Mouse (Mus musculus): ENCODE measurements at regions not wholly inside any gene's neighbourhood (a gene's known extent, or its start where the extent isn't known, plus 50 kb on each side); places are given as distances from the start of the nearest gene placed in this dataset.

GRCm38 (mm10) chr13:44151526-44151925, 367.0 kb downstream of the Cd83 start:
- Histone ChIP-seq H3K4me3 (ENCODE audit: insufficient read depth, low read length) (no peak overlapping the region), H3K27ac (ENCODE audit: insufficient read depth, low read length) (no peak overlapping the region), H3K4me1 (ENCODE audit: control insufficient read depth, insufficient read depth, low read length) (no peaks in the 10 kb centered on the region)
- no peak for TF ChIP-seq POLR2A (IDR thresholded peaks at IDR 0.05; ENCODE audit: extremely low read depth, insufficient read depth, low read length)
- TF ChIP-seq CTCF (IDR thresholded peaks at IDR 0.05; ENCODE audit: extremely low read depth, insufficient read depth, low read length), result no peak

- no peaks in the 10 kb centered on the region for H3K4me1 ChIP-seq (ENCODE audit: control insufficient read depth, insufficient read depth, low read length)
- H3K27ac ChIP-seq (ENCODE audit: insufficient read depth, low read length), result no peak overlapping the region
- H3K4me3 ChIP-seq (ENCODE audit: insufficient read depth, low read length), result no peak overlapping the region
- TF ChIP-seq POLR2A (IDR thresholded peaks at IDR 0.05; ENCODE audit: extremely low read depth, insufficient read depth, low read length) (no peak), CTCF (IDR thresholded peaks at IDR 0.05; ENCODE audit: extremely low read depth, insufficient read depth, low read length) (no peak)
These were observed 368.4 kb downstream of the Cd83 start for GRCm38 (mm10) chr13:44152806-44153613.

- H3K4me1 ChIP-seq (ENCODE audit: control insufficient read depth, insufficient read depth, low read length), result no peaks in the 10 kb centered on the region
- H3K27ac ChIP-seq (ENCODE audit: insufficient read depth, low read length), result no peak overlapping the region
- no peak overlapping the region for H3K4me3 ChIP-seq (ENCODE audit: insufficient read depth, low read length)
- TF ChIP-seq CTCF (IDR thresholded peaks at IDR 0.05; ENCODE audit: extremely low read depth, insufficient read depth, low read length), result no peak
These were observed 369.2 kb downstream of the Cd83 start for GRCm38 (mm10) chr13:44153784-44154183.

DNA sequence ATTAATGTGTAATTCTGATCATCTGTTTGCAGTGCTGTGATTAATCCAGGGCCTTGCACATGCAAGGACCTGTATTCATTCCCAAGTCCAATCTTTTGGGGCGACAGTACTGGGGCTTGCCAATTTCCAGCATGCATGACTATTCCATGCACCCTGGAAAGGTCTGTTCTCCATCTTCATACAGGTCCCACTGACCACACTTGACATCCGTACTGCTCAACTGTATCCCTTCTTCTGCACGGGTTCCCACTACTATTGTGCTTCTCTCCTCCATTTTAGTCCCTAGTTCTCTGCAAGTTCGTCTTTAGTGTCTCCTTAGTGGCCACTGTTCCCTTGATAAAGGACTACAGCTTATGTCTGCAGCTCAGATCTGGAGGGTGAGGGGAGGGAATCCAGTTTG, 371.4 kb downstream of the Cd83 start:
- Histone ChIP-seq H3K4me3 (ENCODE audit: insufficient read depth, low read length) (no peak overlapping the region), H3K27ac (ENCODE audit: insufficient read depth, low read length) (no peak overlapping the region), H3K4me1 (ENCODE audit: control insufficient read depth, insufficient read depth, low read length) (no peaks in the 10 kb centered on the region)
- TF ChIP-seq CTCF (IDR thresholded peaks at IDR 0.05; ENCODE audit: extremely low read depth, insufficient read depth, low read length), result no peak
- TF ChIP-seq POLR2A (IDR thresholded peaks at IDR 0.05; ENCODE audit: extremely low read depth, insufficient read depth, low read length), result no peak

DNA sequence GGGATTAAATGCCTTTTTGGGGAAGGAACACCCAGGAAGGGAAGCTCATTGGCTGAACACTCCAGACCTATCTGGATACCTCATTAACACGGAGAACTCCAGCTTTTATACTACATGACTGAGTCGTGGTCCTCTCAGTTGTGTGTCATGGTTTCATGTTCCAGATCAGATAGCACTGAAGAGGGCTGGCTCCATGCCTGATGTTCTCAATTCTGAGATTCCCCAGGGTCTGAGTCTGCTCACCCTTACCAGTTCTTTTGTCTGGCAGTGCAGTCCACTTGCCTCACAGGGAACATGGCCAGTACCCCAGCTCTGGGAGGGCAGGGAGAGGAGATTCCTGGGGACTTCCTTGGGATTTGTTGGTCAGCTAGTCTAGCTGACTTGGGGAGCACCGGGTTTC, 372.0 kb downstream of the Cd83 start:
- H3K4me3 ChIP-seq (ENCODE audit: insufficient read depth, low read length), result no peak overlapping the region
- TF ChIP-seq CTCF (IDR thresholded peaks at IDR 0.05; ENCODE audit: extremely low read depth, insufficient read depth, low read length), result no peak
- no peak for TF ChIP-seq POLR2A (IDR thresholded peaks at IDR 0.05; ENCODE audit: extremely low read depth, insufficient read depth, low read length)

GRCm38 (mm10) chr13:44157236-44157635, 372.7 kb downstream of the Cd83 start:
- no peaks in the 10 kb centered on the region for H3K4me1 ChIP-seq (ENCODE audit: control insufficient read depth, insufficient read depth, low read length)
- no peak overlapping the region for H3K27ac ChIP-seq (ENCODE audit: insufficient read depth, low read length)
- TF ChIP-seq CTCF (IDR thresholded peaks at IDR 0.05; ENCODE audit: extremely low read depth, insufficient read depth, low read length) (no peak), POLR2A (IDR thresholded peaks at IDR 0.05; ENCODE audit: extremely low read depth, insufficient read depth, low read length) (no peak)
- H3K4me3 ChIP-seq (ENCODE audit: insufficient read depth, low read length), result no peak overlapping the region

More for the DNA sequence above, 372.0 kb downstream of the Cd83 start:
- Histone ChIP-seq H3K4me1 (ENCODE audit: control insufficient read depth, insufficient read depth, low read length) (no peaks in the 10 kb centered on the region), H3K27ac (ENCODE audit: insufficient read depth, low read length) (no peak overlapping the region)

- TF ChIP-seq CTCF (IDR thresholded peaks at IDR 0.05; ENCODE audit: extremely low read depth, insufficient read depth, low read length) (no peak), POLR2A (IDR thresholded peaks at IDR 0.05; ENCODE audit: extremely low read depth, insufficient read depth, low read length) (no peak)
- Histone ChIP-seq H3K27ac (ENCODE audit: insufficient read depth, low read length) (no peak overlapping the region), H3K4me3 (ENCODE audit: insufficient read depth, low read length) (no peak overlapping the region), H3K4me1 (ENCODE audit: control insufficient read depth, insufficient read depth, low read length) (no peaks in the 10 kb centered on the region)
These were observed 373.8 kb downstream of the Cd83 start for GRCm38 (mm10) chr13:44158364-44158763.

GRCm38 (mm10) chr13:44159346-44159745, 374.8 kb downstream of the Cd83 start:
- TF ChIP-seq POLR2A (IDR thresholded peaks at IDR 0.05; ENCODE audit: extremely low read depth, insufficient read depth, low read length) (no peak), CTCF (IDR thresholded peaks at IDR 0.05; ENCODE audit: extremely low read depth, insufficient read depth, low read length) (no peak)
- Histone ChIP-seq H3K27ac (ENCODE audit: insufficient read depth, low read length) (no peak overlapping the region), H3K4me3 (ENCODE audit: insufficient read depth, low read length) (no peak overlapping the region), H3K4me1 (ENCODE audit: control insufficient read depth, insufficient read depth, low read length) (no peaks in the 10 kb centered on the region)

DNA sequence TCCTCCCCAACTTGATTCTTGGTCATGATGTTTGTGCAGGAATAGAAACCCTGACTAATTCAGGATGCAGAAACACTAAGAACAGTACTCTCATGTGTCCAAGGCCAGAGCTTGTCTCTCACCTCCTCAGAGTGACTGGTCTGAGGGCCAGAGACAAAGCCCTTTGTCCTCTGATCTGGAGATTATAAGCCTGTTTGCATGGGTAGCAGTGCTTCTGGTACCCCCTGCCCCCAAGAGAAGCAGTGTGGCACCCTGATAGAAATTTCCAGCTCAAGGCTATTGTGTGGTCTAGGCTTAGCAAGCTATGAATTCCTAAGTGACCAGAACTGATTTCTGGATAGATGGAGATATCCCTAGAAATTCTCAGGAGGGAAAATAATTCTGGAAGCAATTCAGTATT, 380.2 kb downstream of the Cd83 start:
- no peak overlapping the region for H3K27ac ChIP-seq (ENCODE audit: insufficient read depth, low read length)
- H3K4me3 ChIP-seq (ENCODE audit: insufficient read depth, low read length), result no peak overlapping the region
- no peak for TF ChIP-seq CTCF (IDR thresholded peaks at IDR 0.05; ENCODE audit: extremely low read depth, insufficient read depth, low read length)
- TF ChIP-seq POLR2A (IDR thresholded peaks at IDR 0.05; ENCODE audit: extremely low read depth, insufficient read depth, low read length), result no peak
- no peaks in the 10 kb centered on the region; the same call in none of the 2 replicates for H3K4me1 ChIP-seq (ENCODE audit: control insufficient read depth, insufficient read depth, low read length)

- TF ChIP-seq POLR2A (IDR thresholded peaks at IDR 0.05; ENCODE audit: extremely low read depth, insufficient read depth, low read length) (no peak), CTCF (IDR thresholded peaks at IDR 0.05; ENCODE audit: extremely low read depth, insufficient read depth, low read length) (no peak)
- H3K4me3 ChIP-seq (ENCODE audit: insufficient read depth, low read length), result no peak overlapping the region
- no peak overlapping the region for H3K27ac ChIP-seq (ENCODE audit: insufficient read depth, low read length)
- H3K4me1 ChIP-seq (ENCODE audit: control insufficient read depth, insufficient read depth, low read length), result no peaks in the 10 kb centered on the region; the same call in none of the 2 replicates
These were observed 382.6 kb downstream of the Cd83 start for GRCm38 (mm10) chr13:44167186-44167585.
